Mouse (Mus musculus): ENCODE measurements around the gene Snx29.
"Not testable (repeated sequence)": the region's sequence is repeated elsewhere in the genome, so short reads cannot be mapped to it uniquely, and the experiment has no call there.

Gene Snx29

DNA sequence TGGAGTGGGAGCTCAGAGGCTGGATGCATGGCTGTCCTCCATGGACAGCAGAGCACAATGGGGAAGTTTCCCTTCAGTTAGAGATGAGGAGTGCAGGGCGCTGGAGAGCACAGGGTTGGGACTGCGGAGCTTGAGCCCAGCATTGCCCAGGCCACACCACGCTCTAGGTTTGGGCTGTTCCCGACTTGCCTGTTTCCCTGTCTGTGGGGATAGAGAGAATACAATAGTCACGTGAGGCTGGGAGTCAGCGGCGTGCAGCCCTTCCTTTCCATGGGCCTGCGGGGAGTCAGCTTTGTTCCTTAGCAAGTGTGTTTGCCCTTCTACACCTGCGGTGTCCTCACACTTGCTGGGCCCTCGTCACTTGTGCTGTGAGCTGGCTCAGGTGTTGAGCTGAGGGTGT is 37.2 kb downstream of the Snx29 start:
- no peak for DNase-seq (ENCODE audit: low spot score in 2 of 2)

DNA sequence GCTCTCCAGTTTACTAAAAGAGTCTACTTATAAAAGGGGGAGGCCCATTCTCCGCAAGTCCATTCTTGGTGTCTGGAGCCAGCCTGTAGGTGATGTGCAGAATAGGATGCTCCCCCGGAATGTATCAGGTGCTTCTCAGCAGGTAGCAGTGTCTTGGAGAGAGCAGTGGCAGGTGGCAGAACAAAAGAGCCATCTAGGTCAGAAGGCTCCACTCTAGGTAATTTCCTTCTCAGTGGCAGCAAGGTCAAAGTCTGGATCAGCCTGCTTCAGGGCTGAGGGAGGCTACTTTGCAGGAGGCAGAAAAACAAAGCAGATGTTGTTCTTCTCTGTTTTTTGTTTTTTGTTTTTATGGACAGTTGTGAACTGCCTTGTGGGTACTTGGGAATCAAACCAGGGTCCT is 37.9 kb downstream of the Snx29 start:
- not testable (repeated sequence) for DNase-seq (ENCODE audit: low spot score in 2 of 2)

DNA sequence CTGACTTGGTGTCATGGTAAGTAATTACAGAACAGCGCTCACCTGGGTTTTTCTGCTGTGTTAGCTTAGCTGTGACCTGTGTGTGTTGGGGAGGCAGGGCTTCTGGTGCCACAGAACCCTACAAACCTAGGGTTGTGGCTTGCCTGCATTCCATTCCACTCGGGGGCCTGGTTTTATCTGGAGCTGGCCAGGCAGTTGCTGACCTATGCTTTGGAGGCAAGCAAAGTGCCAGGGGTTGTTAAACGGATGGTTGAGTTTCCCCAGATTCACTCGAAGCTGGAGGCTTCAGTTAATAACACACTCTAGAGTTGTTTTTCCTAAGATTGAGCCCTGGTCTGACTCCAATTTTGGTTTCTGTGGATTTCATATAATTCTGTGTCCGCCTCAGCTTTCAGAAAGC is 42.9 kb downstream of the Snx29 start:
- DNase-seq (ENCODE audit: low spot score in 2 of 2) = no peak

DNA sequence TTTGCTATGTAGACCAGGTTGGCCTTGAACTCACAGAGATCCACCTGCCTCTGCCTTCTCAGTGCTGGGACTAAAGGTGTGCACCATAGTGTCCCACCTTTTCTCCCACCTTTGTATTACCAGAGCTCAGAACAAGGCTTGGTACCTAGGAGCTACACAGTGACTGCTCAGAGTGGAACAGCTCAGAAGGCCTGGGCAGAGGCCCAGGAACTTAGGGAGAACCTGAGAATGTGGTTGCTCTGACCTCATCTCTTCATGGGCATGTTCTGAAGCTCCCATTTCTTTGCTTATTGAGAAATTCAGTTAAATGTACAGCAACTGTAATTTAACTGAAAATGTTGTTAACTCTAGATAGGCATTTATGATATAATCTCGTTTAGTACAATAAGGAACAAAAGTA is 44.1 kb downstream of the Snx29 start:
- no peak for DNase-seq (ENCODE audit: low spot score in 2 of 2)

DNA sequence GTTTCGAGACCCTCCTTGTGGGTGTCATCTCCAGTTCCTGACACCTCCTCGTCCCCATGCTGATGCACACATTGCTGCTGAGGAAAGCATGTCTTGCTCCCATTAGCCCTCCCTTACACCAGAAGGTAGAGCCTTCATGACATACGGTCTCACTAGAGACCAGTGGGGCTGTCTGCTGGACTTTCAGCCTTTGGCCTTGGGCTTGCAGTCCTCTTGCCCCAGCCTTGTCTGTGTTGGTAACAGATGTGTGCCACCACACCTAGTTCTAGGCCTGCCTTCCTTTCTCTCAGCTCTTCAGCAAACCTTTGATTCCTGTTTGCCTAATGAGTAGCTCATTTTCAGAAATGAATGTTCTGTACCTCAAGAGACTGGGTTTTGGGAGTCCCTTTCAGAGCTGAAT is 45.7 kb downstream of the Snx29 start:
- DNase-seq (ENCODE audit: low spot score in 2 of 2) = no peak

DNA sequence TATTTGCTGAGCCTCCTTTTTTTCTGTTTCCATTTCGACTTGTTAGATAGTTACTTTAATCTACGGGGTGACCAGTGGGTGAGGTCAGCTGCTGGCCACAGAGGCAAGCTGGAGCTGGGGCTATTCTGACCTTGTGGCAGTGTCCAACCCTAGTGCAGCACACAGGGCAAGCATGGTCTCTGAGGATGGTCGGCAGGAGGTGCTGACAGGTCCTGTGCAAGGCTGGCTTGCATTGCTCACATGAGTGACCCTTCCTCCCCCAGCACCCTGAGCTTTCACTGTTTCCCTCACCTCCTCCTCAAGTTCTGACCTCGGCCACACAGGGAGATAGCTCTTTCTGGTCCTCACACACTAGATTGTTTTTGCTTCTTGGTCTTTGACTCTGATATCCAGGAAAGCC is 46.5 kb downstream of the Snx29 start:
- no peak for DNase-seq (ENCODE audit: low spot score in 2 of 2)

DNA sequence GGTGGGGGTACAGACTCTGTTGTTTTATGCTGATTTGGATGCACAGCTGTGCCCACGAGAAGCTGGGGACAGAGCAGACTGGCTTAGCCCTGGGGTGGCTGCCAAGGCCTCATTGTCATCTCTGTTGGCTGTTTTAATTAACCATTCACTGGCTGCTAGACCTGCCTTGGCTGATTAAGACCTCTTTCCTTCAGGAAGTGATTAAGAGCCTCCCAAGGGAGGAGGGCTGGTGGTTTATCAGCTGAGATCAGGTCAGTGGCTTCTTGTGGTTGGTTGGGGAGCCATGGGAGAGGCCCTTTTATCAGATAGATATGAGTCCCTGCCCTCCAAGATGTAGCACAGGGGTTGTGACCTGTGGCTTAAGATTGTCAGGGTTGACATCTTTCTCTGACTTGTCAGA is 46.9 kb downstream of the Snx29 start:
- DNase-seq (ENCODE audit: low spot score in 2 of 2) = peak in 1 of 2 experiments; percentile 32

DNA sequence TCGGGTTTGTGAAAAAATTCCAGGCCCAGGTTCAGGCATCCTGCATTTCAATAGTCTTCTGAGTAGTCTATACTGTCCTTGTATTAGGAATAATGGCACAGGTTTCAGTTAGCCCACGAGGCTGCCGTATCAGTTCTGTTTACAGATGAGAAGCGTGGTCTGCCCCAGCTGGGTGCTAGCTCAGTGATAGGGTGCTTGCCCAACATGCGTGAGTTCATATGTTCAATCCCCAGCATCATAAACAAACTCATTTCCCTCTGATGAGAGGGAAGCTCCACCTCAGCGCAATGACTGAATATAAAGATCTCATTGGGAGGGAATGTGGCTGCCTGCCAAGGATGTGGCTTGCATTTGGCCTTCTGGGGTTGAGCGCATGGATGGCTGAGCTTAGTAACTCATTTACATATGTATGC is 47.4 kb downstream of the Snx29 start:
- peak in 1 of 2 experiments; percentile 42 for DNase-seq (ENCODE audit: low spot score in 2 of 2)

DNA sequence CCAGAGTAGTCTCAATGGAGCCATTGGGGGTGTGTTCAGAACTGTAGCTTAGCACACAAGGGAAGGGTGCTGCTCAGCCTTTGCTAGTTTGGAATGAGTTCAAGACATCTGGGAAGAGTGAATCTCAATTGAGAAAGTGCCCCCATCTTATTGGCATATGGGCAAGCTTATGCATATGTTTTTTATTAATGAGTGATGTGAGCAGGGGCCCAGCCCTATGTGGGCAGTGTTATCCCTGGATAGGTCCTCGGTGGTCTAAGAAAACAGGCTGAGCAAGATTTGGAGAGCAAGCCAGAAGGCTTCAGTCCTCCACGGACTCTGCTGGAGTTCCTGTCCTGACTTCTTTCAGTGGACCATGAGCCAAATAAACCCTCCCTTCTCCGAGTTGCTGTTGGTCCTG is 56.6 kb downstream of the Snx29 start:
- no peak for DNase-seq (ENCODE audit: low spot score in 2 of 2)

DNA sequence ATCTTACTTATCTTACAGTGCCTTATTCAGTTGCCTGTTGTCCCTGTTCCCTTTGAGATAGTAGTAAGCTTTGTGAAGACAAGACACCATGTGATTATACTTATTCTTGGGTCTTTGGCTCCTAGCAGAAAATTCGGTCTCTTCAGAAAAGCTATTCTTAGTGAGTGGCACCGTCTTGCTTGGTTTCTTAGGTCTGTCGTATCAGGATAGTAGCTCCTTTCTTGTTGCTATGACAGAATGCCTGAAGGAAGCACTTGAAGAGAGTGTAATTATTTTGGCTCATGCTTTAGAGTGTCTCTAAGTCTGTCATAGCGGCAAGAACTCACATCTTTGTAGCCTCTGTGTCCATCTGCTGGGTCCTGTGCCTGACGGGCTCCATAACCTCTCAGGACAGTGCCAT is 57.3 kb downstream of the Snx29 start:
- no peak for DNase-seq (ENCODE audit: low spot score in 2 of 2)

DNA sequence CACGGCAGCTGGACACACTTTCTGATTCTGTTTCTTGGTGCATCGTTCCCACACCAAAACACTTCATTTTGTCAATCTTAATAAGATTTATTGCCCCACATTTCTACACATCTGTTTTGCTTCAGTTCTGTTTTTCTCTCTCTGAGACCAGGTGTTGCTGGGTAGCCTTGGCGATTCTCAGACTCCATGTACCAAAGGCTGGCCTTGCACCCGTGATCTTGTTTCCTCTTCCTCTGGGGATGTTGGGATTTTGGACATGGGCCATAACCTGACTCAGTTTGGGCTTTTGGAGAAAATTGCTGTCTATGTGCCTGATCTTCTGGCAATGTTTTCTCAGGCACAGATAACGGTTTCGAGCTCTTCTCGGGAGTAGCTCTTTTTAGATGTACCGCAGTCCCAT is 58.2 kb downstream of the Snx29 start:
- no peak for DNase-seq (ENCODE audit: low spot score in 2 of 2)

DNA sequence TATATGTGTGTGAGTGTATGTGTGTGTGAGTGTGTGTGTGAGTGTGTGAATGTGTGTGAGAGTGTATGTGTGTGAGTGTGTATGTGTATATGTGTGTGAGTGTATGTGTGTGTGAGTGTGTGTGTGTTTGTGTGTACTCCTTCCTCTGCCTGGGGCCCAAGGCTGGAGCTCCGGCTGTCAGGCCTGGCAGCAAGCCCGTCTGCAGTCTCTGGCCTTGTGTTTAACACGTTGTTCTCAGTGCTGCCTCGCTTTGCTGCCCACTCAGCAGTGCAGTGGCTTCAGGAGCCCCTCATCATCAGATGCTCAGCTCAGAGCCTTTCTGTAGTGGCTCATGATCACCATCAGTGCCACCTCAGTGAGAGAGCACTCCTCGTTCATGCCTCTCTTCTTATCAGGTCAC is 61.7 kb downstream of the Snx29 start:
- peak in 1 of 2 experiments; percentile 51 for DNase-seq (ENCODE audit: low spot score in 2 of 2)

DNA sequence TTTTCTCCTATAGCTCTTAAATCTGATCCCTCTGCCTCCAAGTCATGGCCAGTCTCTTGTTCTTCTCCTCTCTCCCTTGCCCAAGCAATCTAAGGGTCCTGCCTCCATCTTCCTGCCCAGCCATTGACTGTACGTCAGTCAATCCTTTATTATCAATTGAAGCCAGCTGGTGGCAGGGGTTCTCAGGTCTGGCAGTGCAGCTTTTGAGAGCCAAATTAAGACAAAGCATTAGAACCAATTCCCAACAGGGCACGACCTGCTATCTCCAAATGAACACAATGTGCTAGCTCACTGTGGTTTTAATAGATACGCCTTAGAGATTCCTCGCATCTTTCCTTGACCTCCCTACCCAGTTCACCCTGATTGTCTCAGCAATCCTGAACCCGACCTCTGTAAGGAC is 62.4 kb downstream of the Snx29 start:
- no peak for DNase-seq (ENCODE audit: low spot score in 2 of 2)

DNA sequence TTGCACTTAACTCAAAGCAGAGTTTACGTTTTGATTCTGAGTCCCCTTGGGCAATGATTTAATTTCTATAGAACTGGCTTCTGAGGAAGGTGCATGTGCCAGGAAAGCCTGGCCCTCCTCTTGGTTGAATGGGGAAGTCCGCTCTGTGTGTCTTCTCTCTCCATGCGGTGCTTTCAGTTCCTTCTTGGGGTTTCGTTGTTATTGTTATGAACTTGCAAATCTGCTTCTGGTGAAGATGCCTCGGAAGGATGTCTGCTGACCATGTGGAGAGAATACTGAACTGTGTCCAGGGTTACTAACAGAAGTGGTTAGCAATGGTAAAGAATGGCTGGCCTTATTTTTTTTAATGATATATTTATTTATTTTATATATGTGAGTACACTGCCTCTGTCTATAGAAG is 63.1 kb downstream of the Snx29 start:
- DNase-seq (ENCODE audit: low spot score in 2 of 2) = no peak

DNA sequence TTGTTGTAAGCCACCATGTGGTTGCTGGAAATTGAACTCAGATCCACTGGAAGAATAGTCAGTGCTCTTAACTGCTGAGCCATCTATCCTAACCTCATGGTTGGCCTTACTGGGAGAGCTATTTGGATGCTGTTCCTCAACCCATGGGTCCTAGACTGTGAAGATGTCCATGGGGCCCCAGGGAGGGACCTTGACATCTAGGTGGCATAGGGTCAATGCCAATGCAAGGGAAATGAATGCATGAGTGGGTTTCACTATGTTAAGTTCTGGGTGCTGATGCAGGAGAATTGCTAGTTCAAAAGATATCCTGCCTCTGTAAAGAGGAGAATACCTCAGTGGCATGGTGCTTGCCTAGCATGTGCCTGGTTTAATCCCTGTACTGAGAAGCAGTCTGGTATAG is 63.5 kb downstream of the Snx29 start:
- no peak for DNase-seq (ENCODE audit: low spot score in 2 of 2)

DNA sequence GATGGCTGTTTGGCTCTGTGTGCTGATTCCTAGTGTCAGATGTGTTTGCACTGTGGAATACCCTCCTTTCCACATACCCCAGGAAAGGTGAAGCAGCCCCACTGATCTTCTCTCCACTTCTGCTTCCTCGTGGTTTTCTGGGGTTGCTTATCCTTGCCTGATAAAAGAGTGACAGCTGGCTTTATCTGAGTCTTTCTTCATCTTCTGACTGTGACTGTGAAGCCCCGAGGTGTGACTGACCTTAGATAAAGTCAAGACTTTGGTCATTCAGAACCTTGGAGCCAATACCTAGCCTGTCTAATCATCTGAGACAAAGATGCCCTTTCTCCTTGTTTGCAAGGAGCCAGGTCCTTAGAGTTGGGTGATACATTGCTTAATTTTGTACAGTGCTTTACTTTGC is 65.4 kb downstream of the Snx29 start:
- DNase-seq (ENCODE audit: low spot score in 2 of 2) = no peak

DNA sequence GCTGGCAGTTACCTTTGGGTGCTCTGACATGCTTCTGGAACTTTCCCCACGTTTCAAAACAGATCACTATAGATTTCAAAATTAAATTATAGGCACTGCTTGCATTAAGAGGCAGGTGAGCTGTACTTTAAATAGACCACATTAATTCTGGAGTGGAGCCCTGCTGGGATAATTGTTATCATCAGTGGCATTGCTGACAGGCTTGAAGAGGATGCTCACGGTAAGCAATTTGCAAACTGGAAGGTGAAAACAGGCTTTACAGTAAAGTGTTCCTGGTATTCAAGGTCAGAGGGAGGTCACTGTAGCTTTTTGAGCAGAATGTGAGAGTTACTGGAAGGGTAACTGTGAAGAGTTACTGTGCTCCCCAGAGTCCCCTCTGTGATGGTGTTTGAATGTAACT is 66.6 kb downstream of the Snx29 start:
- DNase-seq (ENCODE audit: low spot score in 2 of 2) = no peak

DNA sequence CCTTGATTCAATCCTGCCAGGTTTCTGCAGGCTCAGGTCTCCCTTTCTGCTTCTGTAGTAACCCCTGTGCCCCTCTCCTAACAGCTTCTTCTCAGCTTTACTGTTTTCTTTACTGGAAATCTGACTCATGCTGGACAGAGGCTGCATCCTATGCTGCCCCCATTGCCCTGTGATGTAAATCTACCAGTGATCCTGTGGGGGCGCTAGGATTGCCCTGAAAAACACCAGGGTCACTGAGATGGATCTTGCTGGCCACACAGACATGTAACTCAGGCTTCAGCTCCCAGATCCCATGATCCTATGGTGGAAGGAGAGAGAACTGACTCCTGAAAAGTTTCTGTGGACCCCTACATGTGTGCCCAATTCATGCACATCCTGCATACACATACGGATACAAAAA is 73.9 kb downstream of the Snx29 start:
- no peak for DNase-seq (ENCODE audit: low spot score in 2 of 2)

DNA sequence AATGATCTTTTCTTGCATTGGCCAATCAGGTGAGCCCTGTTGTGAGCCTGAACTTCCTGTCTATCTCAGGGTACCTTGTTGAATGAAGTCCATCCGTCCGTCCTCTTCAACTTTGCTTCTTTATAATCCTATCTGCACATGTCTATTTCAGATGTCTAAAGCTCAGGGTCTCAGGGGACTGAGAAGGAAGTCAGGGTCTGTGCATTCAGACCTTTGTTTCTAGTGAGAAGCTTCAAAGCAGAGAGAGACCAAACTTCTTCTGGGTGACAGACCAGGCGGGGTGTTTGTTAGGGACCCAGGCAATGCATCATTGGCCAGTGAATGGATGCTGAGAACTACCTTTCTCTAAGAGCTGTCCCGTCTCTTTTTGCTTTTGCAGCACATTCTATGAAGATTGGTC is 76.7 kb downstream of the Snx29 start:
- DNase-seq (ENCODE audit: low spot score in 2 of 2) = no peak

DNA sequence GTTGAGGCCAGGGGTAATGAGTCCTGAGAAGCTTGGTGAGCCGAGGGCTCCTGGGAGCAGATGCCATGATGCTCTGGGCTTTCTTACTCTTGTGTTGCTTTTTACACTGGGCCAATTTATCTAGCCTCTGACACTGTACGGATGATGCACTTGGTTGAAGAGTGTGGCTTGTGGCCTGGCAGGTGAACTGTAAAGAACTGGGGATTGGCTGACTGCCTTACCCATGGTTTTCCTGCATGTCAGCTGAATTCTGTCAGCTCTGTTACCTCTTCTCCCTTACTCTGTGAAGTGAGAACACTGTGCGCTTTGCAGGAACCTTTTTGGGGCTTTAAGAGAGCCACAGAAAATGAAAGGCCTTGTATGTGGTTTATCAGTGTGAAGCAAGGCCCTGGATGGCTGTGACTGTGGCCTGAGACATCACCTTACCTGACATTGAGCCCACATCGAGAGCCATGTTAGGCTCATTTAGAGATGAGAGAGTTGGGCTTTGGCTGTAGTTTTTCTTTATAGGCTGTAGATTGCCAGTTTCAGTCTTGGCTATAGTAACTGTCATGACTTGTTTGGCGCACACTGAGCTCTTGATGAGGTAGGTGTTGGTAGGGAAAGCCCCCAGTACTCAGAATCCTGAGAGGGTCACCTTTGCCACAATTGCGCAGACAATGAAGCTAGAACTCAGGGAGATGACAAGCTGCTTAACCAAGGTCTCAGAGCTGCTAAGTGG is 77.3 kb downstream of the Snx29 start:
- DNase-seq (ENCODE audit: low spot score in 2 of 2) = no peak

DNA sequence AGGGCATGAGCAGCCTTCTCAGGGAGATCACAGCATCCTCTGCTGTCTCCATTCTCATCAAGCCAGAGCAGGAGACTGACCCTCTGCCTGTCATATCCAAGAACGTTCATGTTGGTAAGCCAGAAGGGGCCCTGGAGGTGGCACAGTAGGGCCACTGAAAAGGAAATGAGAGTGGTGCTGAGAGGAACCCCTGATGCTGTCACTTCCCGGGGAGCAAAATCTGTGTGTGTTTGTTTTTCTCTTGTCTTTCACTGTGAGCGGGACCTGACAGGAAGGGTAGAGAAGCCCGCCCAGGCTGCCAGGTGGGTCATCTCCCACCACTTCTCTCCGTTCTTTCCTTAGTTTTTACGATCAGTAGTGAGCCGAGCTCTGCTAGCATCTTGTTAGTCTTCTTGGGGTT is 78.2 kb downstream of the Snx29 start:
- no peak for DNase-seq (ENCODE audit: low spot score in 2 of 2)

DNA sequence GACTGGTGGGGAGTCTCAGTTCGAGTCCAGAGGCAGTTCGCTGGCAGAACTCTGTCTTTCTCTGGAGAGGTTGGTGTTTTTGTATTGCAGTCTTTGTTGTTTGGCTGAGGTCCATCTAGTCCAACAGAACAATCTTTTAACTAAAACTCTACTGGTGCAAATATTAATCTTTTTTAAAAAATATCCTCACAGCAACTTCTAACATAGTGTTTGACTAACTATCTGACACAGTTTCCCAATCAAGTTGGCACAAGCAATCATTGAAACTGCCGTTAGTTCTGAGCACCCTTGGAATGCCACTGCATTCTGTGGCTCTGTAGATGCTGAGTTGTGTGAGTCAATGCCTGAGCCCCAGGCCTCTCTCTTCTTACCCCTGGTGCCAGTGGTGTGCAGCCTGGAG is 82.5 kb downstream of the Snx29 start:
- no peak for DNase-seq (ENCODE audit: low spot score in 2 of 2)

DNA sequence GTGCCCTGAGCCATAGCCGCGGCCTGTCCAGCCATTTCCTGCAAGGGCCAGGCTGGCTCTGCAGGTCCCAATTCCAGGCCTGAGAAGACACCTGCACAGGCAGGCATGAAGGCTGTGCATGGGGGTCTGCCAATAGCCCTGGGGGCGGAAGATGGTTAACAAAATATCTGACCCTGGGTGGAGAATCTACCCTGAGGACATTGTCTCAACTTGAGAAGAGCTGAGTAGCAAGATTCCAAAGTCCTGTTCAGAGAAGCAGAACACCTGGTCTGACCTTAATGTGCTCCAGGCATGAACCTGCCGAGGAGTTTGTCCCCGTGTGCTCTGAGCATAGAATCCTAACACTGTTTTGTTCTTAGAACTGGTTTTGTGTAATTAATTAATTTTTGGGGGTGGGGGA is 83.5 kb downstream of the Snx29 start:
- no peak for DNase-seq (ENCODE audit: low spot score in 2 of 2)

DNA sequence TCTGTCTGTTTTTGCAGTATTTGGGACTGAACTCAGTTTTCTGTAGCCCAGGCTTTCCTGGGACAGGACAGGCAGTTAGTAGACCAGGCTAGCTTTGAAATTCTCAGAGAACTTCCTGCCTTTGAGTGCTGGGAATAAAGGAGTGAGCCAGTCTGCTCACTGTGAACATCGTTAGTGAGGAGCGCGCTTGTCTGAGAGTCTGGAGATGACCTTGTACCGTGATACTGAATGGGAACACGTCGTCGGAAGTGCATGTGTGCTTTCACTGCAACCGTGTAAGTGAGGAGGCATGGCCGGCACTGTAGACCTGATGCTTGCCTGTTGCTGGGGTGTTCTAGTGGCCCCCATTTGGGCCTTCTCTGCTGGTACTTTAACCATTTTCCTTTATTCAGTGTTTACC is 83.9 kb downstream of the Snx29 start:
- DNase-seq (ENCODE audit: low spot score in 2 of 2) = no peak
